Mouse (Mus musculus) embryonic facial prominence, embryonic 10.5 days (tissue): ENCODE results near the gene Siglec1. TPM values are rescaled to one million over a fixed set of nuclear protein-coding genes. Genes with fewer than 3 reads are reported as not detected.
A peak's percentile ranks its signal among the peaks of the same experiment; 100 is the strongest.

Experiments used
- DNase-seq: peaks from one replicate; pipeline ENCODE4 v3.0.0-alpha.2; 2017; ENCODE audit warnings: low spot score
- H3K27ac ChIP-seq: fragments of 300-500 bp; sonication (generic); replicated peaks from 2 replicates; pipeline ENCODE4 v1.5.1; 2016; ENCODE audit warnings: mild to moderate bottlenecking
- H3K27me3 ChIP-seq: fragments of 300-500 bp; sonication (generic); replicated peaks from 2 replicates; pipeline ENCODE4 v1.6.1; 2016; ENCODE audit warnings: low read depth, mild to moderate bottlenecking; ENCODE audit not compliant: poor library complexity, severe bottlenecking
- H3K36me3 ChIP-seq: fragments of 300-500 bp; sonication (generic); replicated peaks from 2 replicates; pipeline ENCODE4 v1.6.1; 2016; ENCODE audit warnings: mild to moderate bottlenecking, moderate library complexity
- H3K4me1 ChIP-seq: fragments of 300-500 bp; sonication (generic); 2 replicates; pipeline ENCODE4 v1.6.1; 2016
- H3K4me3 ChIP-seq: fragments of 300-500 bp; sonication (generic); 2 replicates; pipeline ENCODE4 v1.5.1; 2016; ENCODE audit warnings: mild to moderate bottlenecking, moderate library complexity
- H3K9me3 ChIP-seq: fragments of 300-500 bp; sonication (generic); 2 replicates; pipeline ENCODE4 v1.6.1; 2016; ENCODE audit warnings: mild to moderate bottlenecking
- WGBS: fragments of 180-500 bp; shearing (Covaris S2); methylation state at CpG from one replicate; pipeline ENCODE4 v1.1.7; 2016; 5-methylcytosine and 5-hydroxymethylcytosine counted together
- polyA plus RNA-seq: library from polyadenylated mRNA; unstranded; fragments of >200 nt; fragmentation: Nextera tagmentation; extraction: Ambion mirVana; gene quantifications from 2 replicates; pipeline ENCODE4 v1.2.1, GENCODE M21; 2016

Gene Siglec1
- polyA plus RNA-seq, 1 experiment from 2014 or later, result 0.16 TPM

DNA sequence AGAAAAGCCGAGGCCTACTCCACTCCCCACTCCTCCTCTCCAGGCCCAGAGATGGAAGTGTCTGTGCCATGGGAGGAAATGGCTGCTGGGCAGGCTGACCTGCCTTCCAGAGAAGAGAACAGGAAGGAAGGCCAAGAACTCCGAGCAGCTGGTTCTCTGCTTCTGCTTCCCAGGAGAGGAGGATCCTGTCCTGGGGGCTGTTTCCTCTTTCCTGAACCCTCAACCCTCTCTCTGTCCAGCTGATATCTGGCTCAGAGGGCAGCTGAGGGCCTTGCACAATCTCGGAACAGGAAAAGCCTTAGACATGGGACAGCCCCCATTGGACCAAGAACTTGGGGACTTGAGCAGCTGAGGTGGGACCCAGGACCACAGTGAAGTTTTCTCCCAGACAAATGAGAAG is 4.3 kb upstream of the Siglec1 start:
- DNase-seq, result no peak
- Histone ChIP-seq H3K9me3 (no peaks in the 10 kb centered on the region), H3K36me3 (no peaks in the 10 kb centered on the region), H3K27ac (0 out of 2 replicates have a peak overlapping the region, but pooled peaks have one; percentile 19), H3K4me3 (no peak overlapping the region), H3K27me3 (no peaks in the 10 kb centered on the region), H3K4me1 (peaks cover 10% of the 10 kb centered on the region)
- WGBS, result 74% methylated on average over 3 of the region's 3 CpGs

DNA sequence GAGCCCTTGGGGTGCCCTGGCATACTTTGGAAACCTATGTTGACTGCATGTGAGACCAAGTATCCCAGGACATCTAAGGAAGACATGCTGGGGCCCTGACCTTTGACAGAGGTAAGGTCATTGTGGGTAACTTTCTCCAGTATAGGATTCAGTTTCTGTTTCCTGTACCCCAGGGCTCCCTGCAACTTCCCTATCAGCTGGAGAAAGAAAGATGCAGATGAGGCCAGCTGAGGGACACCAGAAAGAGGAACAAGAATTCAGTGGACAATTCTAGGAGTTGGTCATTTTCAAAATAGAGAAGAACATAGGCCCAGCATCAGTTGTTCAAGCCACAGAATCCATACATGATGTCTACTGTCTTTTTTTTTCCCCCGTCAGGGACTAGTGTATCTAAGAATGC is 3.1 kb upstream of the Siglec1 start:
- Histone ChIP-seq H3K36me3 (no peaks in the 10 kb centered on the region), H3K27ac (no peak overlapping the region), H3K4me3 (no peak overlapping the region), H3K4me1 (peaks cover 10% of the 10 kb centered on the region), H3K9me3 (no peaks in the 10 kb centered on the region), H3K27me3 (no peaks in the 10 kb centered on the region)
- WGBS, result 75% methylated on average over 1 of the region's 1 CpGs
- no peak for DNase-seq

DNA sequence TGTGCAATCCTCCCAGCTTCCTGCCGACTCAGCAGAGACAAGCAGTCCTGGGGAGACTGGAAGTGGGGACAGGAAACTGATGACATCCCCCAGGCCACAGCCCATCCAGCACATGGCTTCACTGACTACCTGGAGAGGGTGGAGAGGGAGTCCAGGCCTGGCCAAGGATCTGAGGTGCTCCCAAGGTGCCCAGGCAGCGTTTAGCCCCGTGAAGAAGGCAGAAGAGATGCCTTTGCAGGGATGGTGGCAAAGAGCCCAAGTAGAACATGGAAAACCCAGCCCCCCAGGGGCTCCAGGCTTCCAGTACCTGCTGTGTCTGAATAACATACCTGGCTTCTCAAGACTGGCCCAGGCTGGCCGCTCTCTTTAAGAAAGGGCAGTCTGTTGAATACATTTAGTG is 2.0 kb upstream of the Siglec1 start:
- Histone ChIP-seq H3K9me3 (no peaks in the 10 kb centered on the region), H3K27ac (no peak overlapping the region), H3K4me3 (no peak overlapping the region), H3K4me1 (peaks cover 12% of the 10 kb centered on the region), H3K27me3 (no peaks in the 10 kb centered on the region), H3K36me3 (no peaks in the 10 kb centered on the region)
- no peak for DNase-seq
- WGBS, result 81% methylated on average over 4 of the region's 4 CpGs

DNA sequence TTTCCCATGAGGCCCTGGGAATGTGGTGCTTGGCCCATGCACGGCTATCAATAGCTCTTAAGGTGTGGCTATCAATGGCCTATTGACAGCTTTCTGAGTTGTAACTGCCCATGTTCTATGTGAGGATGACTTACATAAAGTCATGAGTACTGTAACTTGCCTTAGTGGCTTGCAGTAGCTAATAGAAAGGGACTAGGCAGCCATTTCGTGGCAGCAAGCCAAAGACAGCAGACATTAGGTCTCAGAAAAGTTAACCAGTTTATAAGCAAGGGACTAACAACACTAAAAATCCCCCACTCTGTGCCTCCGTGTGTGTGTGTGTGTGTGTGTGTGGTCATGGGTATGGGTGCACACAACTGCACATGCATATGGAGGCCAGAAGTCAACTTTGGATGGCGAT is 2.4 kb downstream of the Siglec1 start:
- DNase-seq, result no peak
- Histone ChIP-seq H3K4me3 (no peak overlapping the region), H3K9me3 (no peaks in the 10 kb centered on the region), H3K36me3 (no peaks in the 10 kb centered on the region), H3K27ac (no peak overlapping the region), H3K4me1 (peaks cover 12% of the 10 kb centered on the region), H3K27me3 (peaks cover 3% of the 10 kb centered on the region; the same call in 1 of the 2 replicates)
- 85% methylated on average over 4 of the region's 4 CpGs for WGBS

DNA sequence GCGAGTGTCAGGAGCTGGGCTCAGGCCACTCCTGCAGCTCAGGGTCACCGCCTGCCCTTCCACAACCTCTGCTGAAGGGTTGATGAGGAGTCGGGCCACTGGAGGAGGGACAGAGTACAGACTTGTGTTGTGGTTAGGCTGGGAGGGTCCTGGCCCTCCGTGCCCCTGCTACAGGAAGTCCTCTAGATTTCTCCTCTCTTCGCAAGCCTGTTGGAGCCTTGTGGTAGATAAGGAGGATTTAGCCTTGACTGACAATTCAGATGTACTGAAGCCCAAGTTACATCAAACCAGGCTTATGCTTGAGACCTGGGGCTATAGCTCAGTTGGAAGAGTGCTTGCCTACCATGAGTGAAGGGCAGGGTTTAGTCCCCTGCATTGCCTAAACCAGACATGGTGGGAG is 6.1 kb downstream of the Siglec1 start:
- no peak overlapping the region for H3K4me3 ChIP-seq
- DNase-seq, result no peak
- peaks cover 16% of the 10 kb centered on the region; the same call in 1 of the 2 replicates for H3K27me3 ChIP-seq
- H3K36me3 ChIP-seq, result no peaks in the 10 kb centered on the region
- H3K9me3 ChIP-seq, result no peaks in the 10 kb centered on the region
- 80% methylated on average over 5 of the region's 5 CpGs for WGBS
- H3K4me1 ChIP-seq, result 0 out of 2 replicates have a peak, but pooled peaks cover 5% of the 10 kb centered on the region
- H3K27ac ChIP-seq, result no peak overlapping the region

DNA sequence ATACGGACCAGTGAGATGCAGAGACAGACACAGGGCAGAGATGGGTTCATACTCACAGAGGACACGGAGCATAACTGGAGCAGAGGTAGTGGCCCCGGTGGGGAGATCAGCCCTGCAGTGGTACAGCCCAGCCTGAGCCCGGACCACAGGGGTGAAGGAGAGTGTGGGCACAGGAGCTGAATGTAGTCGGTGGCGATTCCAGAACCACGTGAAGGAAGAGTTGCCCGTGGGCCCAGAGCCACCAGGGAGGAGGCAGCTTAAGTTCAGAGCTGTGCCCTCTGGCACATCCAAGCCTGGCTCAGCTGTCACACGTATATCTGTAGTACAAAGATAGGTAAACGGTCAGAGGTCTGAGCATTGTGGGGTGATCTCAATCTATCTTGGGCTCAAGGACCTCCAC is 14.0 kb downstream of the Siglec1 start:
- no peak overlapping the region for H3K4me3 ChIP-seq
- 88% methylated on average over 10 of the region's 10 CpGs for WGBS
- DNase-seq, result no peak

DNA sequence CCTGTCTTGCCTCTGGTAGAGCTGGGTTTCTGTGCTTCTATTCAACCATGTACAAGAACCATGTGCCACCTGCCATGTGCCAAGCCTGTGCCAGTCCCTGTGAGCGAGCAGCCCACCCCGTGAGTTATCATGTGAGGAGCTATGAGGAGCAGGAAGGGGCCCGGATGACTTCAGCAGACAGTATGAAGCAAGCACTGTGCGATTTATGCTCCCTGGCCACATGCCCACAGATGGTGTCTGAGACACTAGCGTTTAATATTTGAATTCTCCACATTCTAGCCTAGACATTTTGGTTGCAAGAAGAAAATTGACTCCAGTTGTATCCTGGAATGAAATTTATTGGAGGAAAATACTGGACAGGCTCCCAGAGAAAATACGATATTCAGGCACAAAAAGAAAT is 19.1 kb downstream of the Siglec1 start:
- no peaks in the 10 kb centered on the region for H3K36me3 ChIP-seq
- peaks cover 13% of the 10 kb centered on the region for H3K4me1 ChIP-seq
- H3K27ac ChIP-seq, result no peak overlapping the region
- H3K9me3 ChIP-seq, result no peaks in the 10 kb centered on the region
- H3K4me3 ChIP-seq, result no peak overlapping the region
- WGBS, result 82% methylated on average over 6 of the region's 6 CpGs
- DNase-seq, result no peak
- peaks cover 47% of the 10 kb centered on the region for H3K27me3 ChIP-seq

More for the DNA sequence above, 14.0 kb downstream of the Siglec1 start:
- H3K27me3 ChIP-seq, result peaks cover 7% of the 10 kb centered on the region
- H3K4me1 ChIP-seq, result no peaks in the 10 kb centered on the region
- no peaks in the 10 kb centered on the region for H3K9me3 ChIP-seq
- H3K27ac ChIP-seq, result no peak overlapping the region
- no peaks in the 10 kb centered on the region for H3K36me3 ChIP-seq

DNA sequence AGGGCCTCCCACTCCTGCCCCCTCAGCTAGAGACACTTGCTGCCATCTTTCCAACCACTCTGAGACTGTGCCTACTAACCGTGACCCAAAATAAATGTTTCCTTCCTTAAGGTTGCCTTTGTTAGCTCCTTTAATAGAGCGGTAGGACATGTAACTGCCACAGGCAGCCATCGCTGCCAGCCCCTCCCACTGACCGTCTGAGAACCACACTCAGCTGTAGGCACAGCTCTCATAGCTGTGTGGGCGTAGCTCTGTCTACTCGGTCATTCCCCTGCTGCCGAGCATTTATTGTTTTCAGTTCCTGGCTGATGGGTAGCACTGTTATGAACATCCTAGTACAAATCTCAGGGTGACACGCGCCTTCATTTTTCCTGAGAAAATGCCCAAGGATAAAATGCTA is 20.2 kb downstream of the Siglec1 start:
- WGBS, result 69% methylated on average over 9 of the region's 9 CpGs
- Histone ChIP-seq H3K4me3 (no peak overlapping the region), H3K27ac (no peak overlapping the region), H3K4me1 (peaks cover 17% of the 10 kb centered on the region), H3K36me3 (no peaks in the 10 kb centered on the region), H3K27me3 (peaks cover 58% of the 10 kb centered on the region), H3K9me3 (no peaks in the 10 kb centered on the region)
- DNase-seq, result no peak

DNA sequence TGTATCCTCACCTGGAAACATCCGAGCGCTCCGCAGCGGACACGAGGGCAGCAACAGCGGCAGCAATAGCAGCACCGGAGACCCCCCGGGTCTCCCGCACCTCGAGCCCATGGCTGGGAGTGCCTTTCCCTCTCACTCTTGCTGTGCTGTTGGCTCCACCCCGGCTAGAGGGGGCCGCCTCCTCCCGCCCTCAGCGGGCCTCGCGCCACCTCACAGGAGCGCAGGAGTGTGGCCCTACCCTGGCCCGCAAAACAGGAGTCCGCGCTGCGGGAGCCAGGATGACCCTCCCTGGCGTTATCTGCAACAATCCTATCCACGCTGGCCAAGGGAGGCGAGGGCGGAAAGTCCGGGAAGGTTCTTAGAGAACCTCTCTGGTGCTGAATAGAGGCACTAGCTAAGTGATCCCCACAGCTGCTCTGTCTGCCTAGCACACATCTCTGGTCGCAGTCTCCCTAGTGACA is 23.1 kb downstream of the Siglec1 start, which contains the start of gene Adam33:
TSS of gene Adam33 (minus strand) at position 411 of the 461 bp plus-strand sequence.
- peak; percentile 56 for DNase-seq
- peak within 1 kb of the TSS; percentile 51 for H3K4me3 ChIP-seq
- H3K4me1 ChIP-seq, result peaks cover 37% of the 10 kb centered on the region
- peaks cover 63% of the 10 kb centered on the region for H3K27me3 ChIP-seq
- H3K36me3 ChIP-seq, result no peaks in the 10 kb centered on the region
- H3K9me3 ChIP-seq, result no peaks in the 10 kb centered on the region
- WGBS, result 3% methylated on average over 27 of the region's 27 CpGs
- H3K27ac ChIP-seq, result peak within 1 kb of the TSS; percentile 59

DNA sequence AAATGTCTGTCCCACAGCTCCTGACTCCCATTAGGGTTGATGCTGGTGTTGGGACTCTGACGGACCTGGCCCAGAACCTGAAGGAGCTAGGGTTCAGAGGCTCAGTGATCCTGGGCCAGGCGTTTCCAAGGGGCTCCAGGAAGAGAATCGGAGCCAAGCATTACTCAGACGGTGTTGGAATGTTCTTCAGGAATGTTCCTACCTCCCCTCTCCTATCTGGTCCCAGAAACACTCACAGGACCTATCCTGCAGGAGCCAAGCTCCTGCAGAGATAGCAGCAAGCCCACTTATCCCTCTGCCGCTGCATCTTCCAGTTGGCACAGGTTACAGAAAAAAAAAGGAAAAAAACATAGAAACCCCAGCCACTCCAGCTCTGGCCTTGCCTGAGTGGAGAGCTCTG is 25.0 kb downstream of the Siglec1 start:
- H3K9me3 ChIP-seq, result no peaks in the 10 kb centered on the region
- WGBS, result 70% methylated on average over 5 of the region's 5 CpGs
- H3K36me3 ChIP-seq, result no peaks in the 10 kb centered on the region
- peaks cover 41% of the 10 kb centered on the region for H3K4me1 ChIP-seq
- DNase-seq, result no peak
- H3K4me3 ChIP-seq, result no peak overlapping the region
- peak overlapping the region; percentile 75; the same call in 1 of the 2 replicates for H3K27ac ChIP-seq
- peaks cover 79% of the 10 kb centered on the region for H3K27me3 ChIP-seq

DNA sequence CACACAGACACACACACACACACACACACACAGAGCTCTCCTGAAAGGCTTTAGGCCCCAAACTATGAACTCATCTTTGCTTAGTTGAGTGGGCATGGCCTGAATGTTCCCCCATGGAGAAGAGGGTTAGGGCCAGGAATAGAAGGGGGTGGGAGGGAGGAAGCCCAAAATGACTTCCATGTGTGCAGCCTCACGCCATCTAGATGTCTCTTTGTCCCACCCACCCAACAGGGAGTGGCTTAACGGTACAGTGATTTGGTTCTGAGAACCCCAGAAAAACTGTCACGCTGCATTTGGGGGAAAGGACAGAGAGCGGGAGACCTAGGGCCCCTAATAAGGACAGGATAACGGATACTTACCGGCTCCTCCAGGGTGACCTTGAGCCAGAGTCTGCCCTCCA is 25.8 kb downstream of the Siglec1 start:
- peaks cover 49% of the 10 kb centered on the region for H3K4me1 ChIP-seq
- no peaks in the 10 kb centered on the region for H3K9me3 ChIP-seq
- WGBS, result 42% methylated on average over 6 of the region's 6 CpGs
- H3K27ac ChIP-seq, result peak overlapping the region; percentile 75
- H3K36me3 ChIP-seq, result no peaks in the 10 kb centered on the region
- DNase-seq, result peak; percentile 62
- H3K4me3 ChIP-seq, result no peak overlapping the region
- peaks cover 79% of the 10 kb centered on the region for H3K27me3 ChIP-seq

DNA sequence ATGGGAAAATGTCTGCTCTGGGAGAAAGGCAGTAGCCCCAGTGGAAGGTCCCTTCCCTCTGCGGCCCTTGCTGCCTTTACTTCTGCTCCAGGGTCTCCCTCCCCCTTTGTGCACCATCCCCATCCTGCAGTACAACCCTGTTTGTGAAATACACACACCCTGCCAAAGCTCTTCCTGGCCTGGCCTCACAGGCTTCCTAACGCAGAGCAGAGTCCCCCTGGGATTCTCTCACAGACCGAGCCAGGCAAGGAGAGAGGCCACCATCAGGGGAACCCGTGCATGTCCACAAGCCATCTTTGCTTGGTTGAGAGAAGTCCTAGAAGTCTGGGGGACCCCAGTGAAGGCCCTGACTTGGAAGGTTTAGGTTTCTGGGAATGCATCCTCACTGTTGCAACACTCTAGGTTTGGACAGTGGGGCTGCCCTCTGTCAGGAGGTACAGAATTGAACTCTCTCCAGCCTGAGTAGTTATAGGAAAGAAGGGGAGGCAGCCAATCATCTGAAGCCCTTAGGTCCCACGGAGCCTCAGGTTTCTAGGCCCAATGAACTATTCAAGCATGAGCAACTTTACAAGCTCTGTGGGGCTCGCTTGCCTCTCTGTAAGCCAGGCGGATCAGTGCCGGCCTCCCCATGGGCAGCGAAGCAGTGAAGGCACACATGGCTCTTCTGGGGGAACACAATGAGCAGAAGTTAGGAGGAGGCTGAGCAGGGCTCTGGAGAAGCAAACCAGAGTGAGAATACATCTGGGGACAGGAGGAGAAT is 26.6 kb downstream of the Siglec1 start:
- Histone ChIP-seq H3K4me3 (no peak overlapping the region), H3K4me1 (peaks cover 57% of the 10 kb centered on the region), H3K27ac (peak overlapping the region; percentile 75), H3K36me3 (no peaks in the 10 kb centered on the region), H3K9me3 (no peaks in the 10 kb centered on the region), H3K27me3 (peaks cover 79% of the 10 kb centered on the region)
- DNase-seq, result no peak
- 75% methylated on average over 9 of the region's 9 CpGs for WGBS

DNA sequence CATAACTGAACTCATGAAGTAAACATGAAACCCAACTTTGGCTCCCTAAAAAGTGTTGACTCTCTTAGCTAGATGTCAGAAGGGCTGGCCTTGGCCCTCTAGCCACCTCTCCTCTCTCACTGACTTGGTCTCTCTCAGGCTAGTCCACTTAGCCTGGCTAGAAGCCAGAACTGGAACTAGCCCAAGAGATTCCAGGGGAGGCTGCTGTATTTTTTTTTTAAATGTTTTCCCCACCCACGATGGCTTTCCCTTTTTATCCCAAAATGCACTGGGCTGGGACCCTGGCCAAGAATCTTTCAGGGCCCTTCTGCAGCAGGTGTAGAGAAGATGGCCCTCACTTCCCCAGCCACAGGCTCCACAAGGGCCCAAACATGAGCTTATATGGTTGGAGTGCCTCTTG is 27.2 kb downstream of the Siglec1 start:
- Histone ChIP-seq H3K27ac (0 out of 2 replicates have a peak overlapping the region, but pooled peaks have one; percentile 75), H3K4me1 (peaks cover 63% of the 10 kb centered on the region), H3K36me3 (no peaks in the 10 kb centered on the region), H3K27me3 (peaks cover 79% of the 10 kb centered on the region), H3K9me3 (no peaks in the 10 kb centered on the region), H3K4me3 (no peak overlapping the region)
- WGBS, result 78% methylated on average over 1 of the region's 1 CpGs
- DNase-seq, result no peak
